Mouse (Mus musculus): ENCODE data around the gene Stx18.
A peak's percentile ranks its signal among the peaks of the same experiment; 100 is the strongest.

The Stx18 gene

DNA sequence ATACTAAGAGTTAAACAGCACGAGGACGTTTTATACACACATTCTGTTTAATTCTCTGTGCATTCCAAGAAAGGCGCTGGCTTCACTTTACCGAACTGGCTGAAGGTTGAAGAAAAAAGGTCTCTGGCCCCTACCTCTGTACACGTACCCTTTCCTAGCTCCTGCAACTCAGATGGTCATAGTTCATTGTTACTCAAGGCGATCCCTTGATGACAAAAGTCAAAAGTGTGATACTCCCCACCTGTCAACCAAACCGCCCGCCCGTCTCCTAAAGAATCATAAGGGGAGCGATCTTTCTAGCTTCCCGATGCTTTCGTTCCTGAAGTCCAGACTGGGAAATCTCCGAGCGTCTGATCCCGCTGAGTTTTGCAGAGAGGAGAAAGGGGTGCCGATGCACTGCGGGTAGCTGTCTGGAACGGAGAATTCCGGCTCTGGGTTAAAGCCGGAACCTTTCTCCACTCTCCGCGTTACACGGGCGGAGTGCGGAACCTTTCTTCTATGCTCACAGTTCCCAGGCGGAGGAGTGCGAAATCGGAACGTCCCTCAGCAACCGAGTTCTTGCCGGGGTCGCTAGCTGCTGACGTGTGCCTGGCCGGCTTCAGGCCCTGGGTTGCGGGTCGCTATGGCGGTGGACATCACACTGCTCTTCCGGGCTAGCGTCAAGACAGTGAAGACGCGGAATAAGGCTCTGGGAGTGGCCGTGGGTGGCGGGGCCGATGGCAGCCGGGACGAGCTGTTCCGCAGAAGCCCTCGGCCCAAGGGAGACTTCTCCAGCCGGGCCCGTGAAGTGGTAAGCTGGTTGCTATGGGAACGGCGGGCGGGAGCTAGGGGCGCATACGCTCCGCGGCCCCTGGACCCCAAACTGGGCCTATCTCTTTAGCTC, at the start of gene Stx18:
Gene Stx18 (plus strand): TSS at position 33 of the 883 bp plus-strand sequence.
- peak; percentile 56 to 76 for DNase-seq

DNA sequence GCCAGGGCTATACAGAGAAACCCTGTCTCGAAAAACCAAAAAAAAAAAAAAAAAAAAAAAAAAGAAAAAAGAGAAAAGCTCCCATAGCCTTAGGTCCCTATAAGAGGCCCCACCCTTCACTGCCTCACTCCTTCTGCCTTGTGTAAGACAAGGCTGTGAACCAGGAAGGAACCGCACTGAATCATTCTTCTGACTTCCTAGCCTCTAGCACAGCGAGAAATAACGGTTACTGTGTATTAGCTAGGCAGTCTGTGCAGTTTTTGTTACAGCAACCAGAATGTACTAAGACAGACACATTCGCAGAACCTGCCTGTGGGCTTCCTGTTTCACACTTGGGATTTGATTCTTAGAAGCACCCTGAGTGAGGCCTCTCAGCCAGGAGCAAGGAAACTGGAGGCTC, 46.2 kb upstream of the Stx18 start:
- no peak for DNase-seq

DNA sequence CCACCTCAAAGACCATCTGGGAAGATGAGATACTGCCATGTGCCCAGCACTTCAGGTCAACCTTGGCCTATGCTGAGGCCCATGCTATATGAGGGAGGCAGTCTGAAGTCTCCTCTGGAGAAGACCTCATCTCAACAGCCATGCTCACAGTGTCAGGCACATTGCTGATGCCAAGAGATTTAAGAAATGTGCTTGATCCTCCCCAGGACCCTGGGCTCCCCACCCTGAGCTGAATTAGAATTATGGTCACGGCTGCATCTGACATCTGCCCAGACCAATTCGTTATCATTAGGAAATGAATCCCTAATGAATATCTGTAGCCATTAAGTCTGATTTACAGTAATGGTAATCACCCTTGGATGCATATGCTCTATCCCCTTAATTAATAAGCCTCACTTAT, 39.7 kb upstream of the Stx18 start:
- DNase-seq, result no peak

DNA sequence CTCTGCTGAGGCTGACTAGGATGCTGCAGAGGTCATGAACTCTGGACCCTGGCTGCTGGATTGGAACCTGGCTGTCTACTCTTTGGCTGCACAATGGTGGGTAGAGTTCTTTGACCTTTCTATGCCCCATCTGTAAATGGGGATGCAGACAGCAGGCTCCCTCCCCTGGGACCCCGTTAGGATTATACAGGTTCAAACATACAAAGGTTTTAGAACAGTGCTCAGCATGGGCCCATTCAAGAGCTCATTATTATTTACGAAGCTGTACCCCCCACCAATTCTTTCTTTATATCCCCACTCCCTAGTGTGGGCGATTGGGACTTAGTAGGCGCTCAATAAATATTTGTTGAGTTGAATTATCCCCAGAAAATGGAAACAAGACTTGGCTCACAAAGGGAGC, 36.0 kb upstream of the Stx18 start:
- no peak for DNase-seq

DNA sequence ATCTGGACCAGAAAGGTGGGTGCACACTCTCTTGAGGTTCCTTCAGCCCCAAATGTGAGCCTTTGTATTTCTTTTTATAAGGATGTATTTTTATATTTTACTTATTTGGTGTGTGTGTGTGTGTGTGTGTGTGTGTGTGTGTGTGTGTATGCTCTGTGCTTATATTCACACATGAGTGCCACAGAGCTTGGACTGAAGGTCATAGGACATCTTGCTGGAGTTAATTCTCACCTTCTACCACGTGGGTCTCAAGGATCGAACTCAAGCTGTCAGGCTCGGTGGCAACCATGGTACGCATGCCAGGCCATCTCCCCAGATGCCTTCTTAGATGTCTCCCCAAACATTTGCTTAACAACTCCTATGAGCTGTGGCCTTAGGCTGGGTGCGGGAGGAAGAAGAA, 33.8 kb upstream of the Stx18 start:
- no peak for DNase-seq

DNA sequence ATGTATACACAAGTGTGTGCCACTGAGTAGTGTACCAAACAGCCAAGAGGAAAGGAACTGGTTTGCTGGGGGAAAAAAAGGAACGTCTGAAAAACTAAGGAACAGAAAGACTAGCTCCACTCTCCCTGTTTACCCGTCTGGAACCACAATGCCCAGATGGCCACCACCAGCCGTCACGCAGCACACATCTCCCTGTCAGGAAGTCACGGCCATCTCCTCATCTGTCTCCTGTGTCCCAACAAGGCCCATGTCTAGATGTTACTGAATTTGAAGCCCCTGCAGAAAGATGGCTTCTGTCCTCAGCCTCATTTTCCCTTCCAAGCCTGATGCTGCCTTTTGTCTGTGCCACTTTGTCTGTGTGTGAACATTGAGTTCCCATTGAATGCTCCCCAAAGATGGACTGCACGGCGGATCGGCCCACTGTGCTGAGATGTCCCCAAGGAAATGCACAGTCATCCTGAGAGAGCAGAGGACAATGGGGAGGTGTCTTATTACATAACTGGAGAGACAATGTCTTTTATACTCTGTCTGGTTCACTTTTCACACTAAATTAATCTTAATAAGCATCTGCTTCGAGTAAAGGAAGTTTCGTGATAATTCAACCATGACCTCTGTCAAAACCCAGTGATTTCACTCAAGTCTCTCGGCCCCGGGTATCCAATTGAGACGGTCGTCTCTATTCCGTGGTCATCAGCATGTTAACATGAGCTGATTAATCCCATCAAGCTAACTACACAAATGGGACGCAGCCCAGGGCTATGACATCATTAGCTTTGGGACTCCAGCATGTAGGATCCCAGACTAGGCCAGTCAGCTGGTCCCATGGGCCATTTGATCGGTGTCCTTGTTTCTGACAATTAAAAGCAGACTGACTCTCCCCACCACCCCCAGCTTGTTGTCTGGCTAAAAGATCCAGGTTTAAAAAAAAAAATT, 31.9 kb upstream of the Stx18 start:
- no peak for DNase-seq

DNA sequence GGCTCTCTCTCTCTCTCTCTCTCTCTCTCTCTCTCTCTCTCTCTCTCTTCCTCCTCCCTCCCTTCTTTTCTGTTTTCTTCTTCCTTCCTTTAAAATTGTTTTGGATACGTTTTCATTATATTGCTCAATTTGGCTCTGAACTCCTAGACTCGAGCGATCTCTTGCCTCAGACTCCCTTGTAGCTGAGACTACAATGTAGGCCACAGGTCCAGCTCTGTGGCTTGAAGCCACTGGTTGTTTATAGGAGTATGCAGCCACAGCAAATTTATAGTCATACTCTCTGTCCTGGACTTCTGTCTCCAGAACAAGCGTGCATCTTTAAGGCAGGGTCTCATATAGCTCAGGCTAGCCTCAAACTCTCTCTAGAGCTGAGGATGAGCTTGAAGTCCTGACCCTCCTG, 29.5 kb upstream of the Stx18 start:
- no peak for DNase-seq

DNA sequence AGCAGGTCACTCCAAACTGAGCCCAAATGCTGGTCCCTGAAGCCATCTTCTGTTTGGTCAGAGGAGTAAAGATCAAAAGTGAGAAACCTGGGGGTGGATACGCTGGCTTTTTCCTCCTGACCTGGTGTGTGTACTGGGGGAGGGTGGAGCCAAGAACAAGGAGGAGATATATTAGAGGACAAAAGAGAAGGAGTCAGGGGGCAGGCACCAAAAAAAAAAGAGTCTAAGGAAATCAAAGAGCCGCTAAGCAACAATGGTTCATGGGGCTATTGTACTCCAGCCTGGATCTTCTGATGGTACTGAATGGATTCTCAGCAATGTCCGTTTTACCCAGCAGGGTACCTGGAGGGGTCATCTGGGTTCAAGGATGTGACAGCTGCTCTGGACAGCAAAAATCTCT, 23.6 kb upstream of the Stx18 start:
- DNase-seq, result no peak

DNA sequence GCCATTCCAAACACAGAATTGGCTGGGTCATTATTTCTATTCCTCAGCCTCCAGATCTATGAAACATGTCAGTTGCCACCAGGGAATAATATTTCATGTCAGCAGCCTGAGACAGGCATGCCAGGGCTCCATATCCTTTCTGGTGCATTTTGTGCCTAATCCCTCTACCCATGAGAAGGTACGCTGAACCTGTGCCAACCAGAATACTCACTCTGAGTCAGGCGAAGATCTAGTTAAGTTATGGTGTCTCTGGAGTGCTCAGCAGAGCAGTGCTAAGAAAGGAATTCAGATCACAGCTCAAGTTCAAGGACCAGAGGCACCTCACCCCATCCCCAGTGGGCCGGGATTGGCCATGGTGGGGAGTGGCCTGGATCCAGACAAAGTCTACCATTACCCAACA, 21.6 kb upstream of the Stx18 start:
- no peak for DNase-seq

DNA sequence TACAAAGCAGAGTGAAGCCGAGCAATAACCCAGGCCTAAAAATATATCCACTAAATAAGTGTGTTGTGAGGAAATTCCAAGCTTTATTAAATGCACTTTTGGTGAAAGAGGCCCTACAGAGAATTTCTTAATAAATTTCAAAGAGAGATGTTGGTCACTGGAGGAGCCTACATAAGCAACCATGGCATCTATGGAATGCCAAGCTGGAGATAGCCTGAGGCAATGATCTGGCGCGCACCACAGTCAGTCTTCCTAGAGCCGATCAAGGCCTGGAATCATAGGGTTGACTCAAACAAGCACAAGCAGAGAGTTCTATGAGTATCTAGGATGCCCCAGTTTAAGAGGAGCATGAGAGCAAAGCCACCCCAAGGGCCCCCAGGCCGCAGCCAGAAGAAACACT, 10.9 kb upstream of the Stx18 start:
- no peak for DNase-seq

DNA sequence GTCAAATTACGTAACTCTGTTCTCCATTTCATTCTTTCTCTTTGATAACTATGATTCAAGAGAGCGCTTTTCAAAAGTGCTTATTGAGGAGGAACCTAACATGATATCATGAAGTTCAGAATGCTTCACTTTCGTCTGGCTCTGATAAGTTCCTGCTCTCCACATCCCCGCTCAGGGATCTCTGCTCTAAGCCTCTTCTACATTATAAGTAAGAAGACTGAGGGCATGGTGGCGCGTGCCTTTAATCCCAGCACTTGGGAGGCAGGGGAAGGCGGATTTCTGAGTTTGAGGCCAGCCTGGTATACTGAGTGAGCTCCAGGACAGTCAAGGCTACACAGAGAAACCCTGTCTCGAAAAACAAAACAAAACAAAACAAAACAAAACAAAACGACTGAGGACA, 268 bp upstream of the Stx18 start:
- DNase-seq, result peak in 1 of 2 experiments; percentile 10

DNA sequence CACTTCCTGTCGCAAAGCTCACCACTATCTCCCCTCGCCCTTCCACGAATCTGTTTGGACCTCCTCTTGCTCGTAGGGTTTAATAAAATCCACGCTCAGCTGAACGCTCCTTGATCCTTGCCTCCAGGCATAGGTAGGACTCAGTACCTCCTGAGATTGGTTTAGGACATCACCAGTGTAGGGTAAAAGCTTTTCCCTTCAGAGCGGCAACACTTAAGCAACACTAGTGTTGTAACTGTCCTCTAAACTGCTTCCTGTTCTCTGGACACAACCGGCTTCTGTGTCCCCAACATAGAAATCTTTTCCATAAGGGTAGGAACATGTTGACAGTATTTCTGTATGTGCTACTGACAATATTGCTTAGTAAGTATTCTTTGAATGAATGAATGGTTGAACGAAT, 1.3 kb downstream of the Stx18 start:
- no peak for DNase-seq

DNA sequence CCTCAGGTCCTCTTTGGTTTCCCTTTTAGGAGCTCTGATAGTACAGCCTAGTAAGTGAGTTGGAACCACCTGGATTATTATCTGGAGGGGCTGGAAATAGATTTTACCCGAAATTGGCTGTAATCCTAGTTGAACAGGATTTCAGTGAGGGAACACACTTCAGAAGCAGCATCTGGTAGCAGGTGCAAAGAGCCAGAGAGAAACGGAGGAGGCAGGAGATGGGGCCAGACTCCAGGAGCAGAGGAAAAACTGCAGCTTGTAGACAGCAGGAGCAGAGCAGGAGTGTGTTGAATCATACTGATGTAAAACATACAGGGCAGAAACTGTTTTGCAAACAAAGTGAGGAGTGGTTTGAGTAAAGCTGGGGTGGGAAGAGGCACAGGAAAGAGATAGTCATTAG, 6.4 kb downstream of the Stx18 start:
- DNase-seq, result no peak

DNA sequence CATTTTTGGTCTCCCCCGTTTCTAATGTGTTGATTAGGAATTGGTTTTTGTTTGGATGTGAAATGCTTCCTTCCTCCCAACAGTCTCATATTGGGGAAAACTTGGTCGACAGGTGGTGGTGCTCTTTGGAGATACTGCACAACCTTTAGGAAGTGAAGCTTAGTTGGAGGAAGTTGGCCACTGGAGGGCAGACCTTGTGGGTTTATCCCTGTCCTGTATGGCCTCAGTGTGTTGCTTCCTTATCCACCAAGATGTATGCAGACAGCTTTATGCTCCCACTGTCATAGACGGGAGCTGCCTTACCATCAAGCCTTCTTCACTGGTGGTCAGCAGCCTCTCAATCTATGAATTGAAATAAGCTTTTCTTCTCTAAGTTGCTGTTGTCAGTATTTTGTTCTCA, 9.6 kb downstream of the Stx18 start:
- peak in 1 of 2 experiments; percentile 14 for DNase-seq

DNA sequence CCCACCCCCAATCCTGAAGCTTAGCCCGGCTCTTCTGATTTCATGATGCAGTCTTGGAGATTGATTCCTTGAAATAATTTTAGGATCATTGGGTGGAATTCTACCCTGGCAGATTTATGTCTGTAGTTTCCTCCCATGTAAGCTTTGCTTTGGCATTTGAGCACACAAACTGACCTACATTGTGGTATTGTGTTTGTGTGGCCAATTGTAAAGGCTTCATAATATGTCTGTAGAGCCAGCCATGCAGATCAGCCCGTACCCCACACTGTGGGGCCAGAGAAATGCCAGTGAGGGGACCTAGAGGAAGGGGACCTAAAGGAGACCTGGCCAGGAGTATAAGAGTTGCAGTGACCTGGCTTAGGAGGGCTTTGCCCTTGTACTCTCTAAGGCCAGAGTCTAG, 22.5 kb downstream of the Stx18 start:
- DNase-seq, result no peak

DNA sequence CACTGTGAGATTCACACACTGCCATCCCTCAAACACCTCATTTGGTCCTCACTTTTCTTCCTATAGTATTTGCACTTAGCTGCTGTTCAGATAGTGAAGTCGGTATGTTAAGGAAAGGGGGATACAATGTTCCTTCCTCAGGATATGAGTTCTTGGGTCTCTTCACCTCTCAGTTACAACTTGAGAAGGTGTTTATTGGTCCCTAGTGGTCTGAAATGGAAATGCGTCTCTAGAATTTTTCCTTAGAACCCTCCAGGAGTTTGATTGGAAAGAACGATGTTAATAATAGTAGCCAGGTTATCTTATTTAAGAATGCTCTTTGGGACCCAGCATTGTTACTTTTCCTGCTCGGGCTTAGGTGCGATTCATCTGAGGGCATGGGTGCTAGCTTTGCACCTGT, 24.2 kb downstream of the Stx18 start:
- DNase-seq, result no peak

DNA sequence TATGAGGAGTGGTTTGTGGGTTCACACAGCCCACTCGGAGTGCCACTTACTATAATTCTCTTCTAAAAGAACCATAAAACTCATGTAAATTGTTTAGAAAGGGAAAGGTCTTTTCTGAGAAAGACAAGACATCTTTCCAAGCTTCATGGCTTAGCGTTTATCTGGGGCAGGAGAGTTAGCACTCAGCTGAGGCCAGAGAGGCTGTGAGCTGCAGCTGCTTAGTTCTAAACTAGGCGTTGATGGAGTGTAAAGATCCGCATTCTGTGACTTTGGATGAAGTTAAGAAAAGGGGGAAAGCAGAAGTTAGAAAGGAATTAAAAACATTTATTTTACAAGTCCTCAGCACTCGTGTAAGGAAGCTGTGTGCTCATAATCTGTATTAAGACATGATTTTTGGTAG, 24.8 kb downstream of the Stx18 start:
- no peak for DNase-seq

DNA sequence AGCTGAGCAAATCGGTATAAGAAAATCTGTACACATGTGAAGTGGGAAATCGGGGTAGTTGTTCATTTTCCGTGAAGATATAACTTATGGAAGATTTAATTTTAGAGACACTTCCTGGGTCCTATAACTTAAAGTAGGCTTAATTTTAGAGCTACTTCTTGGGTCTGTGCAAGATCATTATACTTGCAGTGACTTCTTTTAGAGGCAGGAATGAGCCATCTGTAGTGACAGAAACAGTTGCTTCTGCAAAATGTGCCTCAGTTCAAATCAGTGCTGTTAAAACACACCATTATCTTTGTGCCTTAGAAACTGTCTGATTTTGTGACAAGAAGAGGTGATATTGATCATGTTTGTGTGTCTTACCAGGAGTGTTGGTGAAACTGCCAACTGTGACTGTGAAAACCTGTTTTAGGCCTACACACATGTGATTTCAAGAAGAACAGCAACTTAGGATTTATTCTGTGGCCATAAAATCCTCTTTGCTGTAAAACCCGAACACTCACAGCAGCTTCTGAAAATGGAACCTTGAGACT, 25.6 kb downstream of the Stx18 start:
- DNase-seq, result no peak

DNA sequence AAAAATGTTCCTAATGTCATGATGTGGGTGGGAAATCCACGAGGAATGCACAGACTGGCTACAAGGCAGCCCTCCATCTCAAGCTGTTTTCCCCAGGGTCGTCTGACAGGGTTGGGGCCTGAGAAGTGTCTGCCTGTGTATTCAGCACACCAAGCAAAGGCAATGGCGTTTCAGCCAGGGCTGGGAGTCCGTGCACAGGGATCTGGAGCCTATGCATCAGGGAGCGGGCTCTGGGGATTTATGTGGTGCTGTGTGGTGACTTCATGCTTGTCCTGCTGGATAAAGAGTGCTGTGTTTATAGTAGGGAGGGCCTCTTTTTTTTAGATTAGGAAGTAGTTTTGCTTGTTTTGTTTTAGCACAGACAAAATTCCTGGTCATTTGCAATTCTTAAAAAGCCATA, 26.2 kb downstream of the Stx18 start:
- no peak for DNase-seq

DNA sequence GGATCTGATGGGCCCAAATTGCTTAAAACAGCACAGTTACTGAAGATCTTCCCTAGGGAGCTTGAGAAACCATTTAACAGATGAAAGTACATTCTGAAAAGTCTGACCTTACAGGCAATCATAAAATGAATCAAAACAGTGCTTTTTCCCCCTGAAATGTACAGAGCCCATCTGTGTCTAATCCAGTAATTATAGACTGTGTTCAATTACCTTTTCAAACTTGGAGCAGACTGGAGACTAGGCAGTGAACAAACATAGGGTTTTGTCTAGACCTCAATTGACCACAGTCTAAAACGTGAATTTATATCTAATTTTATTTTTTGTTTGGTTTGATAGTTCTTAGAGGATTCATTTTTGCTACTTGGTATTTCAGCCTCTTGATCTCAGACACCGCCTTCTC, 26.9 kb downstream of the Stx18 start:
- no peak for DNase-seq

DNA sequence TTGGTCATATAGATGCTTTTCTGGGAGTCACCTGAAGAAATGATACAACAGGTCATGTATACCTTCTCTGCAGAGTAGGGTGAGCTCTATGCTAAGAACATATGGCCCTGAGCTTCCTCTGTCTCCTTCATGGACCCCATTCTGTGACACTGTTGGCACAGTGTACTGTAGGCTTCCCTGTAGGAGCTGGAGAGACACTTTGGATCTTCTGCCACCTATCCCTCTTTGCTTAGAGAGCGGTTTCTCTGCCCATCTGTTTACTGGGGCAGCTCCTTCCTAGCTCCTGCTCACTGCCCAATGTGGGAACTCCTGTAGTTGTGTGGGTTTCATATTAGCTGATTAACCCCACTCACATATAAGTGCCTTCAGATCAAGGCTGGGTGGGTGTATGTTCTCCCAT, 28.1 kb downstream of the Stx18 start:
- no peak for DNase-seq

DNA sequence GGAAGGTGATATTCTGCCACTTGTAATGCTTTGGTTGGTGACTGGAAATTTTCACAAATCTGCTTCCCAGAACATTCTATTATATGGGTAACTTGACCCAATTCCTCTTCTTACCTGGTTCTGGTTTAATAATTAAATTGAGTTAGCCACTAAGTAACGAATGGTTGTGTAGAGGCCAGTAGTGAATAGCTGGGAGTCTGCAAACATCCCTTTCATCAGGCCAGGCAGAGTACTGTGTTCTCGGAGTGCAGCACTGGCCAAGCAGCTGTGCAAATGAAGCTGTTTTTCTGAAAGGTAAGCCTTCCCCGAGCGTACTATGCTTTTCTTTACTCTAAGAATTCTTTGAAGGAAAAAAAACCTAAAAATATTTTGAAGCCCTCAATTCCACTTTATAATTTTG, 37.8 kb downstream of the Stx18 start:
- no peak for DNase-seq

DNA sequence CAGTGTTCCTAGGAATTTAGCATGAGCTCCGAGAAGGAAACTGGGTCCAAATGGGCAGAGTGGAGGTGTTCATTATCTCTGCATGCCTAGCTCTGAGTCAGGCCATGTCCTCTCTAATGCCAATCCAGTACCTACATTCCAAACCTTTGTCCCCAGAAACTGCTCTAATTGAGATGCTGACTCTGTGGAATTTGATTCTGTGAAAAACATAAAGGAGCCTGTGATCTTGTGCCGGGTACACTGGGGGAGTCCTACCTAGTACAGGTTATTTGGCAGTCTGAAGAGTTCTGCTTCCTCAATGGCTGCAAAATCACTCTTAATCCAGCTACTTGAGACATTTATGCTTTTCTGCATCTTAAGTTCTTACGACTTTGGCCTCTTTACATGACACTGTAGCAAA, 40.0 kb downstream of the Stx18 start:
- no peak for DNase-seq

DNA sequence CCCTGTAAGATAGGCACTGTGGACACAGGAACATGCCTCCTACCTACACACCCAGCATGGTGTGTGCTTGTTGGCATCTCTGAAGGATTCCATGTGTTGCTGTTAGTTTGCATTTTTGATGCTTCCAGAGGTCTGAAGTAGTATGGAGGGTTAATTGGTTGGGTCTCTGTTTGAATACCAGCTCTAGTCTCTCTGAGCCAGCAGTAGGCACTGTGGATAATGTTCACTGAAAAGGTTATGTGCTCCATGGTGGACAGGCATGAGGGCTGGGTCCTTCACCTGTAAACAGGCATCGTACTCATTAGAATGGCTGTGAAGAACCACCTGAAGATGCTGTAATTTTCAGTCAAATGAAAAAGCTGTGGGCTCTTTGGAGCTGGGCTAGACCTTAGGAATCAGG, 41.9 kb downstream of the Stx18 start:
- no peak for DNase-seq
